Mouse (Mus musculus) hindbrain, embryonic 12.5 days (tissue): ENCODE measurements at regions not wholly inside any gene's neighbourhood (a gene's known extent, or its start where the extent isn't known, plus 50 kb on each side); places are given as distances from the start of the nearest gene placed in this dataset.

ENCODE experiments used
- ATAC-seq: fragments of 200-750 bp; cut with Nextera tagmentation; 2 replicates; pipeline ENCODE4 v1.8.0; 2017; ENCODE audit warnings: moderate TSS enrichment; ENCODE audit not compliant: low FRiP score
- H3K27ac ChIP-seq: fragments of 300-500 bp; sonication (generic); 2 replicates; pipeline ENCODE4 v1.5.1; 2016; ENCODE audit warnings: mild to moderate bottlenecking
- H3K27me3 ChIP-seq: fragments of 300-500 bp; sonication (generic); 2 replicates; pipeline ENCODE4 v1.6.1; 2016; ENCODE audit warnings: mild to moderate bottlenecking
- H3K36me3 ChIP-seq: fragments of 300-500 bp; sonication (generic); 2 replicates; pipeline ENCODE4 v1.6.1; 2016; ENCODE audit warnings: mild to moderate bottlenecking
- H3K4me1 ChIP-seq: fragments of 300-500 bp; sonication (generic); 2 replicates; pipeline ENCODE4 v1.6.1; 2016
- H3K4me2 ChIP-seq: fragments of 300-500 bp; sonication (generic); replicated peaks from 2 replicates; pipeline ENCODE4 v1.6.1; 2016; ENCODE audit warnings: mild to moderate bottlenecking
- H3K4me3 ChIP-seq: fragments of 300-500 bp; sonication (generic); 2 replicates; pipeline ENCODE4 v1.5.1; 2016; ENCODE audit warnings: mild to moderate bottlenecking
- H3K9ac ChIP-seq: fragments of 300-500 bp; sonication (generic); 2 replicates; pipeline ENCODE4 v1.6.1; 2016; ENCODE audit warnings: mild to moderate bottlenecking, moderate library complexity
- H3K9me3 ChIP-seq: fragments of 300-500 bp; sonication (generic); replicated peaks from 2 replicates; pipeline ENCODE4 v1.6.1; 2016; ENCODE audit warnings: mild to moderate bottlenecking
- WGBS: fragments of 180-500 bp; shearing (Covaris S2); methylation state at CpG from one replicate; pipeline ENCODE4 v1.1.7; 2016; 5-methylcytosine and 5-hydroxymethylcytosine counted together

- H3K27ac ChIP-seq = no peak overlapping the region
Observed at GRCm38 (mm10) chr5:126281057-126281728, 749.6 kb downstream of the Tmem132b start.

DNA sequence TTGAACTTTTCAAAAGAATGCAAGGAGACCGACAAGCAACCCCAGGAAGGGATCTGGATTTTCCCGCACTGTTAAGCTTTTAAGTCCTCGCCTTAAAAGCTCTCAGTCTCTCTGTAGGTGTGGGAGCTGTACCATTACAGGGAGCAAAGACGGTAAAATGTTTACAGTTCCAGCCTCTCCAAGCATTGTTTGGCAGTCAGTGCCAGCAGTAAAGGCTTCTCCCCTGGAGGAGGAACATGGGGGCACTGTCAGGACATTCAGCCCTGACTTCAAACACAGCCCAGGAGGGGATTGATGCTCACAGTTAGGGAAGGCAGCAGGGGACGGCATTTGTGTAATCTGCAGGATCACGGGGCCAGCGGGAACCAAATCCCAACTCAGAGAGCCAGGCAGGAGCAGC is 750.2 kb downstream of the Tmem132b start:
- 5% methylated on average over 7 of the region's 7 CpGs for WGBS
- ATAC-seq = no peak
- Histone ChIP-seq H3K36me3 (no peaks in the 10 kb centered on the region), H3K4me2 (no peak overlapping the region), H3K9ac (no peak overlapping the region), H3K9me3 (no peaks in the 10 kb centered on the region), H3K4me1 (peaks cover 6% of the 10 kb centered on the region; the same call in 1 of the 2 replicates), H3K4me3 (no peak overlapping the region), H3K27me3 (no peaks in the 10 kb centered on the region), H3K27ac (no peak overlapping the region)

More at GRCm38 (mm10) chr5:126281057-126281728, 749.6 kb downstream of the Tmem132b start:
- 24% methylated on average over 10 of the region's 10 CpGs for WGBS
- Histone ChIP-seq H3K4me1 (peaks cover 6% of the 10 kb centered on the region; the same call in 1 of the 2 replicates), H3K27me3 (no peaks in the 10 kb centered on the region), H3K9ac (no peak overlapping the region), H3K36me3 (no peaks in the 10 kb centered on the region), H3K4me3 (no peak overlapping the region), H3K4me2 (no peak overlapping the region), H3K9me3 (no peaks in the 10 kb centered on the region)
- ATAC-seq = no peak

DNA sequence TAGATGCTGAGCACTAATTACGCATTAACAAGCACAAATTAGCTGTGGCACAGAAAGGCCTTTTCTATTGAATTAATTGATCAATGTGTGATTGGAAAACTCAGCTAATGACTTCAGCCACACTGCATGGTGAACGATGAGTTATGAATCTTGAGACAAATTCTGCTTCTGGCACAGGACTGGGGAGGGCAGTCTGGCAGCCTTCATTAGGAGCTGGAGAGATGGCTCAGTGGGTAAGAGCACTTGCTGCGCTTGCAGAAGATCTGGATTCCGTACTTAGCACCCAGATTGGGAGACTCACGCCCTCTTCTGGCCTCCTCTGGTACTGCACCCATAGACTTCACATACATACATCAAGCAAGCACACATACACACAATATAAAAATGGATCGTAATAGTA is 793.3 kb downstream of the Tmem132b start:
- Histone ChIP-seq H3K27ac (no peak overlapping the region), H3K4me2 (no peak overlapping the region), H3K36me3 (no peaks in the 10 kb centered on the region), H3K27me3 (no peaks in the 10 kb centered on the region), H3K4me1 (no peaks in the 10 kb centered on the region), H3K4me3 (no peak overlapping the region), H3K9me3 (0 out of 2 replicates have a peak, but pooled peaks cover 3% of the 10 kb centered on the region), H3K9ac (no peak overlapping the region)
- WGBS = 77% methylated on average over 6 of the region's 6 CpGs
- ATAC-seq = no peak

- Histone ChIP-seq H3K36me3 (no peaks in the 10 kb centered on the region), H3K4me2 (no peak overlapping the region), H3K9me3 (0 out of 2 replicates have a peak, but pooled peaks cover 3% of the 10 kb centered on the region), H3K4me3 (no peak overlapping the region), H3K27ac (no peak overlapping the region), H3K9ac (no peak overlapping the region), H3K27me3 (no peaks in the 10 kb centered on the region), H3K4me1 (no peaks in the 10 kb centered on the region)
- no peak for ATAC-seq
- 40% methylated on average over 3 of the region's 3 CpGs for WGBS
Observed at GRCm38 (mm10) chr5:126328276-126328675, 796.7 kb downstream of the Tmem132b start.

GRCm38 (mm10) chr5:126335091-126335490 is 803.5 kb downstream of the Tmem132b start:
- no peak for ATAC-seq
- H3K4me2 ChIP-seq = no peak overlapping the region
- H3K9ac ChIP-seq = no peak overlapping the region
- no peaks in the 10 kb centered on the region for H3K36me3 ChIP-seq
- H3K27me3 ChIP-seq = no peaks in the 10 kb centered on the region
- peak overlapping the region; percentile 52 for H3K27ac ChIP-seq
- no peak overlapping the region for H3K4me3 ChIP-seq
- H3K9me3 ChIP-seq = no peaks in the 10 kb centered on the region
- peaks cover 8% of the 10 kb centered on the region; the same call in 1 of the 2 replicates for H3K4me1 ChIP-seq
- 42% methylated on average over 7 of the region's 7 CpGs for WGBS

DNA sequence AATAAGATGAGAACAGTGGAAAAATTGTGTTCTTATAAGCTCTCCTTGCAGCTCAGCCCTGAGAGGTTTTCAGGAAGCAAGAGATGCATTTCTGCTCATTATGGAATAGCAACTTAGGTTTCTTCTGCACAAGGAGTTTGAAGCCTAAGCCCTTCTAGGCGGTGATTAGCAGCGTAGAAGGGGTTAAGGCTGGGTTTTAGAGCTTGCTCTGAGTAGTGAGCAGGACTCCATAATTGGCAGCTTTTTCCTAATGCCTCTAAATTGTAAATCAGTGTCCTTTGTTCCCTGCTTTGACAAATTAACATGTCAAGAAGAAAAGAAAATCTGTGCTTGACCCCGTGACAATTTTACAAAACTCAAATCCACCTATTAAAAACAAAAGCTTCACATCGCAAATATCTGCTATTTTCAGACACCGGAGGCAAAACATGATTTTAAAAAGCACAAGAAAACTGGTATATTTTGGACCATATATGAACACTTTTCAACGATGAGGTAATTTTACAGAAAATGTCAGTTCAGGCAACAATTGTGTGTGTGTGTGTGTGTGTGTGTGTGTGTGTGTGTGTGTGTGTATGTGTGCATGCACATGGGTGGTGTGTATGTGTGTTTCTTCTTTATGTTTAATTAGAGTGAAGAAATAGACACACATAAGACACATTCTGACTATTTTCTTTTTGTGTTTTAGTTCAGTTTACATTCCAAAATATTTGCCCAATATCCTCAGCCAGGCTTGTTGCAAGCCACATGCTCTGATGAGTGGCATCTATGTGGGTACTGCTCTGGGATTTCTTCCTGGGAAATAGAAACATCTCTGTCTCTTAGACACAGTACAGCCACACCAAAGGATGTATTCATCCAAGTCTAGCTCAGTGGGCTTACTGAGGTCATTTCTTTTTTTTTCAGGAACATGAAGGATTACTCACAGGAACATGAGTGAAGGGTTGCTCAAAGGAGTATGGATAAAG is 804.3 kb downstream of the Tmem132b start:
- no peaks in the 10 kb centered on the region for H3K27me3 ChIP-seq
- WGBS = 46% methylated on average over 6 of the region's 6 CpGs
- peak overlapping the region; percentile 52 for H3K27ac ChIP-seq
- peaks cover 8% of the 10 kb centered on the region; the same call in 1 of the 2 replicates for H3K4me1 ChIP-seq
- no peak overlapping the region for H3K4me3 ChIP-seq
- H3K36me3 ChIP-seq = no peaks in the 10 kb centered on the region
- ATAC-seq = no peak
- H3K4me2 ChIP-seq = no peak overlapping the region
- no peak overlapping the region for H3K9ac ChIP-seq
- H3K9me3 ChIP-seq = no peaks in the 10 kb centered on the region

DNA sequence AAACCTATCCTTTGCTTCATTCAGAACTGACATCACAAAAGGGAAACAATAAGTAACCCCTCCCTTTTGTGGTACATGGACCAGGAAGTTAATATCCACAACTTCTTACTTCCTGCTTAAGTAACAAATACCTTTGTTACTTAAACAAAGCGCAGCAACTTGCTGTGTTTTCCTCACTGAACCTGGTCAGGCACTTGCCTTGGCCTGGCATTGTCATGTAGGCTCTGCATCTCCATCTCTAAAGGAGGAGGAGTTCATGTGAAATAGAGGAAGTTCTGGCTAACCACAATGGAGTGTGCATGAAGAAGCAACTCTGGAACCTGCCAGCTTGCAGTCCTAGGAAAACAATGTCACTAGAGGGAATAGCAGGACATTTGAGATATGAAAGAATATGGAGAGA is 806.3 kb downstream of the Tmem132b start:
- Histone ChIP-seq H3K9me3 (no peaks in the 10 kb centered on the region), H3K27ac (no peak overlapping the region), H3K4me2 (no peak overlapping the region), H3K36me3 (no peaks in the 10 kb centered on the region), H3K27me3 (no peaks in the 10 kb centered on the region), H3K4me3 (no peak overlapping the region), H3K9ac (no peak overlapping the region), H3K4me1 (peaks cover 8% of the 10 kb centered on the region; the same call in 1 of the 2 replicates)
- ATAC-seq = no peak
- 79% methylated on average over 1 of the region's 1 CpGs for WGBS

GRCm38 (mm10) chr5:126343570-126343969 is 812.0 kb downstream of the Tmem132b start:
- H3K27me3 ChIP-seq = no peaks in the 10 kb centered on the region
- no peak overlapping the region for H3K27ac ChIP-seq
- no peak overlapping the region for H3K4me3 ChIP-seq
- WGBS = 82% methylated on average over 9 of the region's 9 CpGs
- ATAC-seq = no peak
- no peak overlapping the region for H3K4me2 ChIP-seq
- H3K36me3 ChIP-seq = no peaks in the 10 kb centered on the region
- H3K9ac ChIP-seq = no peak overlapping the region
- no peaks in the 10 kb centered on the region for H3K4me1 ChIP-seq
- H3K9me3 ChIP-seq = no peaks in the 10 kb centered on the region

- Histone ChIP-seq H3K4me2 (no peak overlapping the region), H3K9me3 (peaks cover 8% of the 10 kb centered on the region; the same call in 1 of the 2 replicates), H3K27me3 (no peaks in the 10 kb centered on the region), H3K9ac (no peak overlapping the region), H3K4me1 (no peaks in the 10 kb centered on the region), H3K36me3 (no peaks in the 10 kb centered on the region), H3K4me3 (no peak overlapping the region), H3K27ac (no peak overlapping the region)
- 93% methylated on average over 2 of the region's 2 CpGs for WGBS
- no peak for ATAC-seq
Observed at GRCm38 (mm10) chr5:126350936-126351335, 819.4 kb downstream of the Tmem132b start.

DNA sequence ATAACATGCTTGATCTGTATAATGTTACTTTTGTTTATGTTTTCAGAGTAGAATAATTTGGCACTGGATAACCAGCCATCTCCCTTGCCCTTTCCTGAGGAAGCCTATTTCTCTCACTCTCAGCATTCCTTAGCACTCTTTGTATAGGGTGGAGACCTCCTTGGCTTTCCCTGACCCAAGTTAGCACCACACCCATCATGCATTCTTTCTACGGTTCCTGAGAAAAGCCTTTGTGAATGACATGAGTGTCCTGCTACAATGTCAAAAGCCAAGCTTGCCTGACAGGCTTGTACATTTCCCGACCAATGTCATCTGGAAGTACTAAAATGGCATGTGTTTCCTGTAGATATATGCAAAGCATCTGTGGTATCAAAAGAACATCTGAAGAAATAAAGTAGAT is 837.9 kb downstream of the Tmem132b start:
- no peak for ATAC-seq
- WGBS = 85% methylated on average over 2 of the region's 2 CpGs

GRCm38 (mm10) chr5:126392306-126392705 is 849.3 kb upstream of the Tmem132c start:
- no peak for ATAC-seq
- Histone ChIP-seq H3K4me1 (no peaks in the 10 kb centered on the region), H3K36me3 (no peaks in the 10 kb centered on the region), H3K4me2 (no peak overlapping the region), H3K27me3 (no peaks in the 10 kb centered on the region), H3K9me3 (no peaks in the 10 kb centered on the region), H3K4me3 (no peak overlapping the region), H3K27ac (no peak overlapping the region), H3K9ac (no peak overlapping the region)
- 70% methylated on average over 1 of the region's 1 CpGs for WGBS

More for the DNA sequence above, 837.9 kb downstream of the Tmem132b start:
- H3K9ac ChIP-seq = no peak overlapping the region
- no peaks in the 10 kb centered on the region for H3K9me3 ChIP-seq
- H3K4me1 ChIP-seq = no peaks in the 10 kb centered on the region
- no peaks in the 10 kb centered on the region for H3K27me3 ChIP-seq
- H3K27ac ChIP-seq = no peak overlapping the region
- H3K36me3 ChIP-seq = no peaks in the 10 kb centered on the region
- no peak overlapping the region for H3K4me2 ChIP-seq
- H3K4me3 ChIP-seq = no peak overlapping the region

- Histone ChIP-seq H3K9me3 (no peaks in the 10 kb centered on the region; the same call in 1 of the 2 replicates), H3K4me2 (no peak overlapping the region), H3K36me3 (no peaks in the 10 kb centered on the region), H3K9ac (no peak overlapping the region), H3K27me3 (no peaks in the 10 kb centered on the region), H3K4me3 (no peak overlapping the region), H3K27ac (no peak overlapping the region), H3K4me1 (no peaks in the 10 kb centered on the region)
- ATAC-seq = no peak
- 54% methylated on average over 8 of the region's 8 CpGs for WGBS
Observed at GRCm38 (mm10) chr5:126395331-126395730, 846.3 kb upstream of the Tmem132c start.
